Mouse (Mus musculus) embryonic stem cell, embryonic (primary cell): ENCODE measurements at regions not wholly inside any gene's neighbourhood (a gene's known extent, or its start where the extent isn't known, plus 50 kb on each side); places are given as distances from the start of the nearest gene placed in this dataset.

Source experiments
- CTCF ChIA-PET, 4 experiments: fragments of 300-600 bp in 2 of 4; fragments of 350-600 bp in 2 of 4; sonication (Branson Sonifier 250); formaldehyde crosslinking; loops; one replicate each; lab custom pipeline; 2022; ENCODE audit warnings: inconsistent platforms in 2 of 4; lab: Charles Lee
- POLR2A ChIA-PET, 4 experiments: fragments of 300-600 bp in 2 of 4; fragments of 350-600 bp in 2 of 4; sonication (Branson Sonifier 250); formaldehyde crosslinking; loops; one replicate each; lab custom pipeline; 2022; ENCODE audit warnings: antibody characterized with exemption in 4 of 4, inconsistent platforms in 1 of 4; lab: Charles Lee

DNA sequence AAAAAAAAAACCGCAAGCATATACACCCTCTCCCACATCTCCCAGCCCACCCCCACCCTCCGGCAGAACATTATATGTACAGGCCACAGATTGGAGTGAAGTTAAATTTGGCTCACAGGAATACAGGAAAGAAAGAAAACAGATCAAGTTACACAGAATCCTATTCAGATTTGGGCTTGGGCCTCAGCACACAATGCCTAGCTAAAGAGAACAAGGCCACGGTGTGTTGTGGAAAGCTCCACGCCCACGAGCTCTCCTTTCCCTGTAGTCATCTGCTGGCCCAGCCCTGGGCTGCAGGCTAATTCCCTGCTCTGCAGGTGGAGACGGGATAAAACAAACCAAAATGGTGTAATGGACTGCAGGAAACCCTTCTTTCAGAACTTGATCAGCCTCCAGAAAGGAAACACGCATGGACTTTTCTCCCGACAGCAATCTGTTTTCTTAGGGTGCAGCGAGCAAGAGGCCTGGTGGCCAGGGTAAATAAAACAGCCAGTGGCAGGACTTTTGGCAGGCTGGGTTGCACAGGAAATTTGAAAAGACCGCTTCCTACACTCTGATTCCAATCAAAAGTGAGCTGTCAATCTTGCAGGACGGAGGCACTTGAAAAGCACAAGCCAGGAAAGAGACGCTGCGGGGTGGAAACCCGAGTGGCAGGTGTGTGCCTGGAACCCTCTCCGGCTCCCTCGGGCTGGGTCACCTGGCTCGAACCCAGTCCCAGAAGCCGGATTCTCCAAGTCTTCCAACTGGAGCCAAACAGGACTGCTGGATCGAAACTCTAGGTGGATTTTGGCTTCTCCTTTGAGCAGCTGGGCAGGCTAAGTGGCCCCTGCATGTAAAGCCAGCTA is 214.0 kb downstream of the Bcl2l11 start:
- CTCF ChIA-PET: interaction anchor here in 1 of 4 experiments (0.6 to 1.1 kb wide), 3 partner anchors 14 to 73 kb away, joined by 3 to 9 read pairs (median 3); no protein-coding TSS in a partner anchor
- POLR2A ChIA-PET: interaction anchor here in 3 of 4 experiments (0.6 to 1.6 kb wide), 10 partner anchors 8 to 214 kb away, joined by 3 to 11 read pairs (median 4); partner anchors contain the start of gene Bcl2l11 (in 1 of the 3)

DNA sequence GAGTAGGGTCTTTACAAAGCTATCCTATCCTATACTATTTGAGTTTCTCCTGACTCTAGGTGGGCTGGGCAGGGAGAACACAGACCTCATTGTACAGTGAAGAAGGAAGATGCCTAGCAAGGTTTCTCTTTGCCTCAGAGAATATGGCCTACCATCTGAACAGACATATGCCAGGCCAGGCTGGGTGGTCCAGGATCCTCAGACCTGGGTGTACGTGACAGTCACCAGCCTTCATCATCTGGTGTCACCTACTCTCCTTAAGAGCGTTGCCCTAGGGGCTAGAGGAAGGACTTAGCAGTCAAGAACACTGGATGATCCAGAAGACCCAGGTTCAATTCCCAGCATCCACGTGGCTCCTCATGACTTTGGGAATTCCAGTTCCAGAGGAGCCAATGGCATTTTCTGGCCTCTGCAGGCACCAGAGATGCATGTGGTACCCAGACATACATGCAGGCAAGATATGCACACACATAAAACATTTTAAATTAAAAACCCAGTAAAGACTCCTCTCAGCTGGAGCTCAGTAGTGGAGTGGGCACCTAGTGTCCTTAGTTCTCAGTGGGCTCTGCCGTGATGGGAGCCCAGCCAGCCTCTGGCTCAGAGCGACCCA is 214.9 kb downstream of the Bcl2l11 start:
- CTCF ChIA-PET: interaction anchor here in 2 of 4 experiments (0.6 to 1.1 kb wide), 2 partner anchors 15 to 213 kb away, joined by 3 read pairs; no protein-coding TSS in a partner anchor
- POLR2A ChIA-PET: interaction anchor here in 1 of 4 experiments (1.0 to 1.6 kb wide), 2 partner anchors 20 to 57 kb away, joined by 3 to 11 read pairs; no protein-coding TSS in a partner anchor

DNA sequence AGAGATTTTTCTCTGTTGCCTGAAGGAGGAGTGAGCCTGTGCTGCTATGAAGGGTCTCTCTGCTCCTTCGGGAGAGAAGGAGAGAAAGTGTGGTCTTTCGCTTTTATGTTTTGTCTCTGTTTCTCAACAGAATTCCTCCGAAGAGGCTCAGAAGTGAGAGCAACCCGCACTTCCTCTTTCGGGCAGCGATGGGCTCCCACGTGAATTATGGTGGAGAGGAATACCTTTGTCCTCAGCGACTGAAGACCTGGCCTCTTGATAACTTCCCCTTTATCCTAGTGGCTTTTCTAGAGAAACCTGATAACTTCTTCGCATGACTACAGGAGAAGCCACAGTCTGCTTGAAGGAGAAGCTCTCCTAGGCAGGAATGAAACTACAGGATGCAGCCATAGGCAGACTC is 216.4 kb downstream of the Bcl2l11 start:
- POLR2A ChIA-PET: no interaction called here
- CTCF ChIA-PET: no interaction called here

DNA sequence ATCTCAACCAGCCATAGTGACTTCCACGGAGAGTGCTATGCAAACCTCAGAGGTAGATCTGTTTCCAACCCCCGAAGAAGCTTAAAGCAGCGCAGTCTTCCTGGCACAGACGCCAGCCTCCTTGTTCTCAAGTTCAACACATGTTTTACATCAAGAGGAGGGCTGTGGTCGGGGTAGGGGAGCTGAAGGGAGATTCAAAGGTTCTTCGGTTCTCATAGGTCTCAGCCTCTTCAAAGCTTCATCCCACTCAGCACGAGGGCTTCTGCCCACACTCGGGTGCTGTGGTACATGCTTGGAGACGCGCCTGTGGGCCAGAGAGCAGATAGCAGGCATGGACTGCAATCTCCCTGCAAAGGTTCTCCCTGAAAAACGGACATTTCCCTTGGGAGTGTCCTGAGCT is 219.7 kb downstream of the Bcl2l11 start:
- ChIA-PET CTCF (interaction anchor here in 1 of 4 experiments (1.2 to 1.4 kb wide), 2 partner anchors 67 to 223 kb away, joined by 3 to 4 read pairs; no protein-coding TSS in a partner anchor), POLR2A (interaction anchor here in 1 of 4 experiments (0.8 to 1.3 kb wide), 3 partner anchors 10 to 18 kb away, joined by 3 to 6 read pairs (median 5); no protein-coding TSS in a partner anchor)

DNA sequence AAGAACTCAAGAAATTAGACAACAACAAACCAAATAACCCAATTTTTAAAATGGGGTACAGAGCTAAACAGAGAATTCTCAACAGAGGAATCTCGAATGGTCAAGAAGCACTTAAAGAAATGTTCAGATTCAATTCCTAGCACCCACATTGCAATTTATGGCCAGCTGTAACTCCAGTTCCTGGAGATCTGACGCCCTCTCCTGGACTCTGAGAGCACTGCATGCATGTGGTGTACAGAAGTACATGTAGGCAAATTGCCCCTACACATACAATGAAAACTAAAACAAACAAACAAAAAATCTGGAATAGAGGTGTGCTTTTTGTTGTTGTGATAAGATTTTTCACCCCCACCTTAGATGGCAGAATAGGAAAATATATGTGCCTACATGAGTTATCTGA is 222.7 kb downstream of the Bcl2l11 start:
- POLR2A ChIA-PET: no interaction called here
- CTCF ChIA-PET: interaction anchor here in 3 of 4 experiments (0.5 to 1.3 kb wide), 6 partner anchors 12 to 315 kb away, joined by 3 to 5 read pairs (median 3); no protein-coding TSS in a partner anchor

DNA sequence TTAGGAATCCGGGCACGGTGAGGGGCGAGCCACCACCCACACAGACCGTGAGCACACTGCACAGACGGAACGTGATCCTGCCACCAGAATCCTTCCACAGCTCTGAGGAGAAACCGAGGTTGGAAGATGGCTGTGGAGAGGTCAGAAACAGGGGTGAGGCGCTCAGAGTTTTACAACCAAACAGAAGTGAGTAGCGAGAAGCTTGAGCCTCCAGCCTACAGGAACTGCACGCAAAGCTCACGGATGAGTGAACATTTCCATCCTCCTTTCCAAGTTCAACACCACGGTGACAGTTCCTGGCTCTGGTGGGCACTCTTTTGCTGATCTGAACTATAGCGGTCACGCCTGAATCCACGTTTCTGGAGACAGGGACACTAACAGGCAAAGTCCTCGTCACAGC is 225.6 kb downstream of the Bcl2l11 start:
- ChIA-PET CTCF (interaction anchor here in 2 of 4 experiments (0.5 to 0.6 kb wide), 2 partner anchors 216 to 741 kb away, joined by 3 to 4 read pairs; no protein-coding TSS in a partner anchor), POLR2A (interaction anchor here in 1 of 4 experiments (1.9 kb wide), 1 partner anchor 12 kb away, joined by 4 read pairs; no protein-coding TSS in a partner anchor)

DNA sequence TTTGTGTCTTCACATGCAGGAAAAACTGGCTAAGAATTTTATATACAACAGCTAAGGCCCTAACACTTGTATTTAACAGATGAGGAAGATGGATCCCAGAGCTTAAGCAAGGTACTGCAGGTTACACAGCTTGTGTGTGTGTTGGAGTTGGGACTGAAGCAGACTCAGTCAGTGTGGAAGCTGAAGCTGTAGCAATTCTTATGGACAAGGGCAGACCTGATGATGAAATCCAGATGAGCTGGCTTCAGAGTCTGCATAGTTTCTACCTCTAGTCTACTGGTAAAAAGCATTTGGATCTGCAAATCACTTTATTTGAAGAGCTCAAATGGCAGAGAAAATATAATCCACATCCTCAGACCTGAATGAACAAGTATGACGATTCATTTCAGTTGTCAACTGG is 226.7 kb downstream of the Bcl2l11 start:
- ChIA-PET POLR2A (interaction anchor here in 1 of 4 experiments (1.2 to 1.3 kb wide), 2 partner anchors 8 to 11 kb away, joined by 3 read pairs; no protein-coding TSS in a partner anchor), CTCF (no interaction called here)

DNA sequence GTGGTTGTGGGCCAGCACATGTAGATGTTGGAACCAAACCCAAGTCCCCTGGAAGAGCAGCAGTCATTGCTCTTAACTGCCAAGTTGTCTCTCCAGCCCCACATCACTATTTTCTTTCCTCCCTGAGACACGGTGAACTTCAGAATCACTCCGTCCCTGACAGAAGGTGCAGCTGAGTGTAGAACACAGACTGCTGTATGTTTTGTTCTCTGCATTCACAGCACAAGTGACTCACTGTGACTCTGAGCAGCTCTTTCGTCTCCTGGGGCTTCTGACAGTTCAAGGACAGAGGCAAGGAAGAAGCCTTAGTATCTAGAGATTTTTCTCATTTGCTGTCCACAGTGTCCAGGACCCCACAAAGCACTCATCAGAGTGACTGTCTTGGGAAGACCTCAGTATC is 227.6 kb downstream of the Bcl2l11 start:
- POLR2A ChIA-PET: interaction anchor here in 1 of 4 experiments (1.3 kb wide), 1 partner anchor 8 kb away, joined by 3 read pairs; no protein-coding TSS in a partner anchor
- CTCF ChIA-PET: no interaction called here

DNA sequence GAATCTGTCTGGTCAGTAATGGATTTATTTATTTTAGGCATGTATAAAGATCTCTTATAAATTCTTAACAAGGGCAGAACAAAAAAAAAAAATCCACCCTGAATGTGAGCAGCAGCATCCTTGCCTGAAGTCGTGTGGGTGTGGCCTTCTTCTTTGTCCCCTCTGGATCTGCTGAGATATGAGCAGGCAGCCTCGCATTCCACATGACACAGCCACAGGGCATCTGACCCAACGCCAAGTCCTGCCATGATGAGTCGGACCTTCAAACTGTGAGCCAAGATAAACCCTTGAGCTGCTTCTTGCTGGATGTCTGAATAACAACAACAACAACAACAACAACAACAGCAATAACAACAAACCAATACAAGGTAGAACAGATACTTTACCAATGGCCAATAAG is 230.5 kb downstream of the Bcl2l11 start:
- ChIA-PET POLR2A (no interaction called here), CTCF (no interaction called here)

DNA sequence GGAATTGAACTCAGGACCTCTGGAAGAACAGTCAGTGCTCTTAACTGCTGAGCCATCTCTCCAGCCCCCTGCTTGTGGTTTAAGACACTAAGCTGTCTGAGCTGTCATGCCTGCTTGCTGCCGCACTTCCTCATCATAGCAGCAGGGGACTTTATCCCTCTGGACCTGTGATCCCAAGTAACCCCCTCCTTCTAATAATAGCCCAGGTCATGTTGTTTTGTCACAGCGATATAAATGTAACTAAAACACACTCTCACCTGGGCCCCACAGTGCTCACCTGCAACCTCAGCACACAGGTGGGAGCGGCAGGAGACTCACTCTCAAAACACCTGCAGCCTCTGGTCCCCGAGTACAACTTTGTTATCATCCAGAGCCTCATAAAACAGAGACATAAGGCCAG is 231.9 kb upstream of the Spdye4c start:
- ChIA-PET POLR2A (no interaction called here), CTCF (interaction anchor here in 3 of 4 experiments (0.6 to 0.7 kb wide), 3 partner anchors 185 to 372 kb away, joined by 3 read pairs; no protein-coding TSS in a partner anchor)

DNA sequence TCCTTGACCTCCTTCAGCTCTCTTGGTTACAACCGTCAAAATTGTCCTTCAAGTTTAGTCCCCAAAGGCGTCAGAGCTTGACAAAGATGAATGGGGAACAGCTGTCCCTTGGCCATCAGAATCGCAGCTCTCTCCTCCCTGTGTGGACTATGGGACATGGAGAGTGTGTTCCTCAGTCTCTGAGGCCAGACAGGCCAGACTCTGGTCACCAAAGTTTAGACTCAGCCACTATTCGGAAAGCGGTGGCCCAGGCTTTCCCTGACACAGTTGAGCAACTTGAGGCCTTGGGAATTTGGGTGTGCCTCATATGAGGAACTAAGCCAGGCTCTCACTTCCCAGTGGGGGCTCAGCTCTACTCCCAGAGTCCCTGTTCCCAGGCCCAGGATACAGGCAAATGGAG is 230.5 kb upstream of the Spdye4c start:
- ChIA-PET POLR2A (interaction anchor here in 1 of 4 experiments (0.8 to 1.7 kb wide), 5 partner anchors 8 to 23 kb away, joined by 3 to 6 read pairs (median 3); no protein-coding TSS in a partner anchor), CTCF (interaction anchor here in 2 of 4 experiments (0.7 to 0.8 kb wide), 2 partner anchors 12 to 56 kb away, joined by 4 to 6 read pairs; no protein-coding TSS in a partner anchor)

DNA sequence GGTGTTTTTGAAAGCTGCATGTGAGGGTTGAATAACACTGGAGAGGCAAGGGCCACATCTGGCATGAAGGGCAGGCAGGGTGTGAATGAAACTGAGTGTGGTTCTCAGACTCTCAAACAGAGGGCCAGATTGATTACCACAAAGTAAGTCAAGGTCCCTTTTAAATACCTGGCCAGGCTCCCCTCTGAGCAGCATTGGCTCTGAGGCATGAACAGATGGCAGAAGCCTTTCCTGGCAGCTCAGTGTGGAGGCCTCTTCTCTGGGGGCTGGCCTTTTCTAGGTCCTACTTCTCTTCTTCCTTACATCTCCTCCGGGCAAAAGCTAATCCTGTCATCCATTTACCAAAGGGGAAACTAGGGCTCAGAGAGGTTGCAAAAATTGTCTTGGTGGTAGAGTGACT is 229.6 kb upstream of the Spdye4c start:
- ChIA-PET POLR2A (interaction anchor here in 1 of 4 experiments (0.8 to 1.4 kb wide), 3 partner anchors 9 to 24 kb away, joined by 3 read pairs; no protein-coding TSS in a partner anchor), CTCF (no interaction called here)

DNA sequence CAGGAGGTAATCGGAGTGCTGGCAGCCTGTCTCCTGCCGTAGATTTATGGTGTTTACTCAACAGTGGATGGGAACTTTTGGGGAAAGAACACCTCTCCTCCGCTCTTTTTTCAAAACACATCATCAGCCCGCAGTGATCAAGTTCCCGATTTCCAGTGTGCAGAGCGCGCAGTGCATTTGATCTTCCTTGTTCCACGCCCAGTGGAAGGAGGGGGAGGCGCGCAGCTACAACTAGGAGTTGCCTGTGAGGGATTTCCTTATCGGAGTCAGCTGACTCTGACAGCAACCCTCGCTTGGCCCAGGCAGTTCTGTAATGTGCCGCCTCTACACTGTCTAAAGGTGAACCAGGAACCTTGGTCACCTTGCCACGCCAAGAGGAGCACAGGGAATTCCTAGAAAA is 226.8 kb upstream of the Spdye4c start:
- ChIA-PET POLR2A (interaction anchor here in 2 of 4 experiments (0.6 to 1.8 kb wide), 5 partner anchors 10 to 101 kb away, joined by 3 to 5 read pairs (median 3); no protein-coding TSS in a partner anchor), CTCF (interaction anchor here in 3 of 4 experiments (0.6 to 1.1 kb wide), 5 partner anchors 14 to 240 kb away, joined by 3 to 6 read pairs (median 3); no protein-coding TSS in a partner anchor)

DNA sequence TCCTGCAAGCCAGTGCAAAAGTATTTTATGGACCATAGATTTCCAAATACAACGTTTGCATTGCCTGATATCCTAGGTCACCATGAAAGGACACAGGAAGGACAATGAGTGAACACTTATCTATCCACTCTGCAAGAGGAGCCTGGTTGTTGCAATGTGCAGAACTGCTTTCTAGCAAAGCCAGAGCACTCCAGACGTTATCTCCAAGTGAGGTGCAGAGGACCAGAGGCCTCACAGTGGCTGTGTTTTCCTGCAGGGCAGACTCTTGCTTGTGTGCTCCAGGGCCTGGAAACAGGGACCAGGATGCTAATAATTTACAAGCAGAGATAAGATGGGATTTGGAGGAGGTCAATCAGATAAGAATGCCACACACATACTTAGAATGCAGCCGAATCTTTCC is 226.0 kb upstream of the Spdye4c start:
- ChIA-PET CTCF (no interaction called here), POLR2A (no interaction called here)

DNA sequence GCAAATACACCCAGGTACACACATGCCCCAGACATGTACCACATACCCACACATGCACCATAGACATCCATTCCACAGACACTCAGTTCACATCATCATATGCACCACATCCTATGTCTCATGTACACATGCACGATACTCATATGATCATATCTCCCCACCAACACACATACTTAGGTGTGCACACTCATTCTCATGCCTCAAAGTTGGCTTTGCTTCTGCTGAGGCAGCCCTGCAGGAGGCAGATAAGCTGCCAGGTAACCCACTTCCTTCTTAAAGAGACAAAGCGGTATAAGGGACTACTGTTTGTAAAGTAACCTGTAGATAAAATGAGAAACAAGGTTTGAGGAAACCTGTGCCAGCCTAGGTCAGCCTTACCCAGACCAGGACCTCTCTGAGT is 225.2 kb upstream of the Spdye4c start:
- POLR2A ChIA-PET: interaction anchor here in 1 of 4 experiments (1.0 kb wide), 1 partner anchor 50 kb away, joined by 3 read pairs; no protein-coding TSS in a partner anchor
- CTCF ChIA-PET: no interaction called here

DNA sequence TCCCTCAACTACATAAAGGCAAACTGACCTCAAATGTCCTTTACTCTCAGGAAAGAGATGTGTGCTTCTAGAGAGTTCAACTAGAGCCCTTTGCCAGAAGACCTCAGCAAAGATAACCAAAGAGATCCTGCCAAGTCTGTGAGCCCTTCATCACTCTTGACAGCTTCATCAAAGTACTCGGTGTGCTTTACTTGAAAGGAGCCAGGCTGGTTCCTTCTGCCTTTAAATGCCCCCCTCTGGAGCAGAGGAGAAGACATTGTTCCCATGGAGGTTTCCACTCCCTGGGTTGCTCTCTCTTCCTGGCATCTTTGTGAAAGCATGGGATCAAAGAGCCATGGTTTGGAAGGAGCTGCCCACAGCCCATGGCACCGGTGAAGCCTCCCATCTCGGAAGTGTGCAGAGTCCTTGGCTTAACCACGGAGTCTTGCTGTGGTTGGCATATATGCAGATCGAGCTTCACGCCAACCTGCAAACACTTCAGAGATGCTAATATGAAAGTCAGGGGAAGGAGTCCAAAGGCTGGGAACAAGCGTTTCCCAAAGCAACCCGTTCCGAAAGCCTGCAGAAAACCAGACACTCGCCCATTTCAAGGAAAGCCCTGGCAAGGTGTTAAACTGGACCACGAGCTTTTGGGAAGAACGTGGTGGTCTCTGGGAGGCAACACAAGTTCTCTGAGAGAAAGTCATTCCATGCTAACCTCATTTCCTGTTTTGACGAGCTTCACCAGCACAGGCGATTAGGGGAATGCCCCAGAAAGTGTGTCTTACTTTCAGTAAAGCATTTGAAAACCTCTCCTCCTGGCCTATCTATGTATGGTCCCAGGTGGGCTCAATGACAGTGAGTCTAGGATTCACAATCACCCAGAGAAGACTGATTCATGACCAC is 223.5 kb upstream of the Spdye4c start:
- CTCF ChIA-PET: interaction anchor here in 1 of 4 experiments (0.6 kb wide), 1 partner anchor 102 kb away, joined by 6 read pairs; no protein-coding TSS in a partner anchor
- POLR2A ChIA-PET: interaction anchor here in 1 of 4 experiments (0.7 kb wide), 1 partner anchor 208 kb away, joined by 3 read pairs; no protein-coding TSS in a partner anchor

DNA sequence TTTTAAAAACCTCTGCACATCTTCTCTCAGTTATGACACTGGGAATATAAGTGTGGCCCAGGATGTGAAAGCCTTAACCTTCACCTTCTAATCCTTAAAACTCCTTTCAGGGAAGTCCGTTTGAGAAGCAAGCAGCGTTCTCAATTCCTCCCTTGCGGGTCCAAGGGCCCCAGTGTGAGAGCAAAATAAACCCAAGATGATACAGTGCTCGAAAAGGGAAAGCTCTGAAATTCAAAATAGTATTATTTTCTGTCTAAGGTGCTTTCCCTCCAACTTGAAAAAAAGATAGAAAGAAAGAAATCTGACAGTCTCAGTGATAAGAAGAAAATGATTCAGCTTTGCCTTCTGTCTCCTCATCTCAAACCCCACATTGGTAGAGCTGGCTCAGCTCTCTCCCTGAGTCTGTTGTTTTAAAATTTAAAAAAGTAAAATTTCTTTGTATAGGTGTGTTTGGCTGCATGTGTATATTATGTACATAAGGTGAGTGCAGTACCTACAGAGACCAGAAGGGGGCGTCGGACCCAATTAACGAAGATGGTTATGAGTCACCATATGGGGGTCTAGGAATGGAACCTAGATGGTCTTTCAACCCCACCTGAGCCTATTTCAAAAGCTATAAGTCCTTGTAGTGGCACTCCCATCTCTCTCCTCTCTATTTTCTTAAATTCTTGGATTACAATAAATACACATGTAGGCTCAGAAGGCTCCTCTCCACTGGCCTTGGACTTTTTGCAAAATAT is 222.3 kb upstream of the Spdye4c start:
- CTCF ChIA-PET: interaction anchor here in 1 of 4 experiments (0.6 kb wide), 1 partner anchor 285 kb away, joined by 4 read pairs; no protein-coding TSS in a partner anchor

More for the DNA sequence above, 222.3 kb upstream of the Spdye4c start:
- POLR2A ChIA-PET: no interaction called here
